Mouse (Mus musculus) embryo, embryonic 11 days (tissue): ENCODE results near the gene Sox4.

Source experiments
- DNase-seq: peaks from one replicate; pipeline ENCODE4 v3.0.0-alpha.2; 2015

The Sox4 gene

GRCm38 (mm10) chr13:28946565-28947135 lies 6.9 kb downstream of the Sox4 start:
- DNase-seq, result peak; percentile 35

GRCm38 (mm10) chr13:28945681-28946080 lies 7.8 kb downstream of the Sox4 start:
- no peak for DNase-seq

GRCm38 (mm10) chr13:28942926-28943325 lies 10.6 kb downstream of the Sox4 start:
- no peak for DNase-seq

- peak; percentile 34 for DNase-seq
These were observed 11.4 kb downstream of the Sox4 start for GRCm38 (mm10) chr13:28941983-28942630.

- no peak for DNase-seq
These were observed 20.1 kb downstream of the Sox4 start for GRCm38 (mm10) chr13:28933375-28933774.

GRCm38 (mm10) chr13:28931776-28932175 lies 21.7 kb downstream of the Sox4 start:
- DNase-seq, result no peak

GRCm38 (mm10) chr13:28931266-28931665 lies 22.2 kb downstream of the Sox4 start:
- no peak for DNase-seq

- no peak for DNase-seq
These were observed 23.1 kb downstream of the Sox4 start for GRCm38 (mm10) chr13:28930364-28930763.

GRCm38 (mm10) chr13:28929936-28930335 lies 23.6 kb downstream of the Sox4 start:
- no peak for DNase-seq

- DNase-seq, result no peak
These were observed 30.4 kb downstream of the Sox4 start for GRCm38 (mm10) chr13:28923136-28923535.

- no peak for DNase-seq
These were observed 35.9 kb downstream of the Sox4 start for GRCm38 (mm10) chr13:28917379-28918250.

- no peak for DNase-seq
These were observed 39.9 kb downstream of the Sox4 start for GRCm38 (mm10) chr13:28913656-28914055.

GRCm38 (mm10) chr13:28906981-28907380 lies 46.5 kb downstream of the Sox4 start:
- no peak for DNase-seq
